Mouse (Mus musculus) liver, embryonic 14.5 days (tissue): ENCODE data around the gene Hnrnpu. TPM values are rescaled to one million over a fixed set of nuclear protein-coding genes. Genes with fewer than 3 reads are reported as not detected.

Experiments used
- ATAC-seq: fragments of 200-750 bp; cut with Nextera tagmentation; 2 replicates; pipeline ENCODE4 v1.8.0; 2017; ENCODE audit warnings: moderate number of reproducible peaks, mild to moderate bottlenecking, moderate library complexity; ENCODE audit not compliant: insufficient read depth
- DNase-seq, 3 experiments: peaks; one replicate each; pipeline ENCODE4 v3.0.0-alpha.2; 2012 to 2013; ENCODE audit warnings: low read depth in 3 of 3, low spot score in 3 of 3
- H3K27ac ChIP-seq: fragments of 300-500 bp; sonication (generic); 2 replicates; pipeline ENCODE4 v1.5.1; 2014; ENCODE audit warnings: moderate library complexity, mild to moderate bottlenecking, control low read depth, inconsistent platforms
- H3K27me3 ChIP-seq: fragments of 300-500 bp; sonication (generic); 2 replicates; pipeline ENCODE4 v1.6.1; 2014; ENCODE audit warnings: mild to moderate bottlenecking, low read length, moderate library complexity; ENCODE audit not compliant: control insufficient read depth, insufficient read depth
- H3K36me3 ChIP-seq: fragments of 300-500 bp; sonication (generic); replicated peaks from 2 replicates; pipeline ENCODE4 v1.6.1; 2014; ENCODE audit warnings: low read depth; ENCODE audit not compliant: control insufficient read depth, insufficient read depth
- H3K4me1 ChIP-seq, 2 experiments: fragments of 200-500 bp in 1 of 2; fragments of 300-500 bp in 1 of 2; sonication (generic) in 1 of 2; replicated peaks; 2 replicates each; pipeline ENCODE4 v1.6.1; 2012 to 2014; ENCODE audit warnings: antibody characterized with exemption in 1 of 2, inconsistent platforms in 1 of 2, low read length in 1 of 2; ENCODE audit not compliant: control insufficient read depth in 2 of 2, insufficient read depth in 2 of 2
- H3K4me2 ChIP-seq: fragments of 300-500 bp; sonication (generic); 2 replicates; pipeline ENCODE4 v1.6.1; 2014; ENCODE audit warnings: low read depth, mild to moderate bottlenecking, control low read depth, moderate library complexity
- H3K4me3 ChIP-seq, 2 experiments: fragments of 200-500 bp in 1 of 2; fragments of 300-500 bp in 1 of 2; sonication (generic) in 1 of 2; 2 replicates each; pipeline ENCODE4 v1.5.1; 2012 to 2014; ENCODE audit warnings: low read depth in 2 of 2, low read length in 2 of 2, mild to moderate bottlenecking in 2 of 2, control low read depth in 1 of 2, inconsistent platforms in 1 of 2, moderate library complexity in 1 of 2; ENCODE audit not compliant: insufficient read depth in 1 of 2
- H3K9ac ChIP-seq: fragments of 300-500 bp; sonication (generic); replicated peaks from 2 replicates; pipeline ENCODE4 v1.6.1; 2014; ENCODE audit warnings: mild to moderate bottlenecking, control low read depth, moderate library complexity
- H3K9me3 ChIP-seq: fragments of 300-500 bp; sonication (generic); 2 replicates; pipeline ENCODE4 v1.6.1; 2016; ENCODE audit warnings: low read length, mixed read lengths; ENCODE audit not compliant: control insufficient read depth
- CTCF ChIP-seq: IDR thresholded peaks from 2 replicates; pipeline ENCODE4 v1.5.1; 2016; ENCODE audit warnings: antibody characterized with exemption, low read depth, control low read depth
- EP300 ChIP-seq: IDR thresholded peaks from 2 replicates; pipeline ENCODE4 v1.6.1; 2016; ENCODE audit warnings: antibody characterized with exemption, low read depth
- WGBS: fragments of 180-500 bp; shearing (Covaris S2); extraction: QIAGEN DNeasy Blood & Tissue Kit; methylation state at CpG from one replicate; pipeline ENCODE4 v1.1.7; 2014; ENCODE audit not compliant: insufficient replicate concordance; 5-methylcytosine and 5-hydroxymethylcytosine counted together
- polyA plus RNA-seq, 2 experiments: library from polyadenylated mRNA; depleted of rRNA in 1 of 2; stranded (reverse) in 1 of 2; unstranded in 1 of 2; fragments of >200 nt; fragmentation: Nextera tagmentation in 1 of 2; extraction: Ambion mirVana in 1 of 2; gene quantifications; 2 replicates each; pipeline versions ENCODE4 v1.2.1 to v1.2.3; 2012 to 2014

Hnrnpu gene
- polyA plus RNA-seq, 2 experiments: 165 to 191 TPM

GRCm38 (mm10) chr1:178317275-178318001 is 20.2 kb downstream of the Hnrnpu start:
- no peaks in the 10 kb centered on the region for H3K27me3 ChIP-seq
- peaks cover 26 to 29% of the 10 kb centered on the region in 2 experiments for H3K4me1 ChIP-seq
- DNase-seq: peak in 2 of 3 experiments; percentile 36 to 43
- WGBS: 29% methylated on average over 10 of the region's 10 CpGs
- H3K9ac ChIP-seq: peak overlapping the region; percentile 95
- H3K9me3 ChIP-seq: no peaks in the 10 kb centered on the region
- peak overlapping the region; percentile 98 for H3K27ac ChIP-seq
- H3K4me3 ChIP-seq: peak overlapping the region; percentile 65 to 83
- no peak for ATAC-seq
- H3K4me2 ChIP-seq: peak overlapping the region; percentile 87
- H3K36me3 ChIP-seq: peaks cover 25% of the 10 kb centered on the region
- no peak for TF ChIP-seq EP300

GRCm38 (mm10) chr1:178314236-178314635 is 23.4 kb downstream of the Hnrnpu start:
- no peaks in the 10 kb centered on the region for H3K27me3 ChIP-seq
- peaks cover 17% of the 10 kb centered on the region in 2 experiments for H3K4me1 ChIP-seq
- DNase-seq (no peak), ATAC-seq (no peak)
- no peaks in the 10 kb centered on the region for H3K9me3 ChIP-seq
- WGBS: 81% methylated on average over 2 of the region's 2 CpGs
- H3K27ac ChIP-seq: peak overlapping the region; percentile 14; the same call in 1 of the 2 replicates
- H3K4me3 ChIP-seq: no peak overlapping the region
- H3K9ac ChIP-seq: no peak overlapping the region
- TF ChIP-seq CTCF (no peak), EP300 (no peak)
- no peaks in the 10 kb centered on the region for H3K36me3 ChIP-seq
- no peak overlapping the region for H3K4me2 ChIP-seq

- ATAC-seq (peak; percentile 53), DNase-seq (peak; percentile 65 to 71 (median 66))
- Histone ChIP-seq H3K9ac (peak overlapping the region; percentile 53), H3K4me2 (peak overlapping the region; percentile 26), H3K36me3 (no peaks in the 10 kb centered on the region), H3K27me3 (no peaks in the 10 kb centered on the region), H3K4me3 (no peak overlapping the region), H3K9me3 (no peaks in the 10 kb centered on the region), H3K4me1 (peaks cover 17% of the 10 kb centered on the region in 2 experiments), H3K27ac (peak overlapping the region; percentile 66)
- peak; percentile 27; the same call in 1 of the 2 replicates for TF ChIP-seq EP300
- no peak for TF ChIP-seq CTCF
- 68% methylated on average over 1 of the region's 1 CpGs for WGBS
Measured at GRCm38 (mm10) chr1:178313039-178313597, 24.5 kb downstream of the Hnrnpu start.

- Histone ChIP-seq H3K4me3 (no peak overlapping the region), H3K36me3 (no peaks in the 10 kb centered on the region), H3K27me3 (no peaks in the 10 kb centered on the region), H3K4me2 (no peak overlapping the region), H3K9me3 (no peaks in the 10 kb centered on the region), H3K27ac (no peak overlapping the region), H3K9ac (no peak overlapping the region), H3K4me1 (peaks cover 6 to 7% of the 10 kb centered on the region in 2 experiments)
- ATAC-seq (no peak), DNase-seq (no peak)
- WGBS: 67% methylated on average over 1 of the region's 1 CpGs
- TF ChIP-seq EP300 (no peak), CTCF (no peak)
Measured at GRCm38 (mm10) chr1:178310128-178310527, 27.5 kb downstream of the Hnrnpu start.

GRCm38 (mm10) chr1:178309487-178309886 is 28.1 kb downstream of the Hnrnpu start:
- H3K9me3 ChIP-seq: no peaks in the 10 kb centered on the region
- no peaks in the 10 kb centered on the region for H3K27me3 ChIP-seq
- no peak for ATAC-seq
- TF ChIP-seq EP300 (no peak), CTCF (no peak)
- peaks cover 6 to 7% of the 10 kb centered on the region in 2 experiments for H3K4me1 ChIP-seq
- H3K4me2 ChIP-seq: no peak overlapping the region
- H3K4me3 ChIP-seq: no peak overlapping the region
- no peaks in the 10 kb centered on the region for H3K36me3 ChIP-seq
- no peak for DNase-seq
- H3K27ac ChIP-seq: no peak overlapping the region
- H3K9ac ChIP-seq: no peak overlapping the region
- 65% methylated on average over 2 of the region's 2 CpGs for WGBS
